Mouse (Mus musculus): ENCODE results near the gene Mrtfa. TPM values are rescaled to one million over a fixed set of nuclear protein-coding genes. Genes with fewer than 3 reads are reported as not detected.
A peak's percentile ranks its signal among the peaks of the same experiment; 100 is the strongest.

Mrtfa gene
- 26.4 and 30.2 TPM in 2 replicates for polyA plus RNA-seq (2016; fragmentation: Nextera tagmentation; extraction: Ambion mirVana)

- no peak within 1 kb of the TSS for H3K27ac ChIP-seq
- no peaks in the 10 kb centered on the region for H3K9me3 ChIP-seq
- H3K4me2 ChIP-seq (replicated peaks), result peak within 1 kb of the TSS; percentile 81
- under 1% methylated on average over 48 of the region's 48 CpGs for WGBS
- peaks cover 13% of the 10 kb centered on the region for H3K4me1 ChIP-seq
- no peaks in the 10 kb centered on the region for H3K27me3 ChIP-seq (replicated peaks)
- peak within 1 kb of the TSS; percentile 89 for H3K4me3 ChIP-seq
- peak within 1 kb of the TSS; percentile 90 for H3K9ac ChIP-seq
- peak; percentile 99 for ATAC-seq (ENCODE audit: low FRiP score, low read depth)
- no peaks in the 10 kb centered on the region for H3K36me3 ChIP-seq
Measured at GRCm38 (mm10) chr15:81190630-81191178, at the start of gene Mrtfa. Gene Mrtfa (minus strand): TSS chr15:81190757.

GRCm38 (mm10) chr15:81239794-81240343, 49.3 kb upstream of the Mrtfa start:
- H3K9ac ChIP-seq, result no peak overlapping the region
- H3K9me3 ChIP-seq, result no peaks in the 10 kb centered on the region
- H3K27ac ChIP-seq, result no peak overlapping the region
- WGBS, result 75% methylated on average over 13 of the region's 13 CpGs
- no peak overlapping the region for H3K4me3 ChIP-seq
- H3K4me2 ChIP-seq (replicated peaks), result no peak overlapping the region
- H3K27me3 ChIP-seq (replicated peaks), result peaks cover 9% of the 10 kb centered on the region
- no peaks in the 10 kb centered on the region for H3K36me3 ChIP-seq
- ATAC-seq (ENCODE audit: low FRiP score, low read depth), result no peak
- H3K4me1 ChIP-seq, result peaks cover 15% of the 10 kb centered on the region; the same call in 1 of the 2 replicates

DNA sequence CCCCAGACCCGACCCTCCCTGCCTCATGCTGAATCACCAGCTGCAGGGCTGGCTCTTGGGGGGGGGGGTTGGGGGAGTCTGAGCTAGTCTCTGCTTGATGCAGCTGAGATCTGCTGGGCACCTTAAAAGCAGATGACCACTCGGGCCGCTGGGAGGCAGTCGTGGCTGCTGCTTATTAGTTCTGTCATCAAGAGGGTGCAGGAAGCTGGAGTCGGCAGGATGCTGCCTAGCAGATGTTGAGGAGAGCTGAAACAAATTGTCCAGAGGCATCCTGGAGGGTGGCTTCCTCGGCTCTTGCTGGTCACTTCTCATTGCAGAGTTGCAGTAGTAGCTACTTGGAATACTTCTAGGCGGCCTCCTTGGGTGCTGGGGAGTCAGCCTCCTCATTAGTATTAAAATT, 48.7 kb upstream of the Mrtfa start:
- H3K9ac ChIP-seq, result no peak overlapping the region
- H3K27ac ChIP-seq, result no peak overlapping the region
- no peak overlapping the region for H3K4me3 ChIP-seq
- no peak for ATAC-seq (ENCODE audit: low FRiP score, low read depth)
- WGBS, result 37% methylated on average over 7 of the region's 7 CpGs
- peaks cover 16% of the 10 kb centered on the region; the same call in 1 of the 2 replicates for H3K4me1 ChIP-seq
- no peaks in the 10 kb centered on the region for H3K36me3 ChIP-seq
- peaks cover 9% of the 10 kb centered on the region for H3K27me3 ChIP-seq (replicated peaks)
- no peak overlapping the region for H3K4me2 ChIP-seq (replicated peaks)
- H3K9me3 ChIP-seq, result no peaks in the 10 kb centered on the region

- Histone ChIP-seq H3K27me3 (replicated peaks) (peaks cover 9% of the 10 kb centered on the region), H3K9me3 (no peaks in the 10 kb centered on the region), H3K4me1 (peaks cover 16% of the 10 kb centered on the region; the same call in 1 of the 2 replicates), H3K4me3 (no peak overlapping the region), H3K36me3 (no peaks in the 10 kb centered on the region), H3K9ac (no peak overlapping the region), H3K4me2 (replicated peaks) (no peak overlapping the region), H3K27ac (no peak overlapping the region)
- WGBS, result 92% methylated on average over 18 of the region's 18 CpGs
- no peak for ATAC-seq (ENCODE audit: low FRiP score, low read depth)
Measured at GRCm38 (mm10) chr15:81237471-81237870, 46.9 kb upstream of the Mrtfa start.

DNA sequence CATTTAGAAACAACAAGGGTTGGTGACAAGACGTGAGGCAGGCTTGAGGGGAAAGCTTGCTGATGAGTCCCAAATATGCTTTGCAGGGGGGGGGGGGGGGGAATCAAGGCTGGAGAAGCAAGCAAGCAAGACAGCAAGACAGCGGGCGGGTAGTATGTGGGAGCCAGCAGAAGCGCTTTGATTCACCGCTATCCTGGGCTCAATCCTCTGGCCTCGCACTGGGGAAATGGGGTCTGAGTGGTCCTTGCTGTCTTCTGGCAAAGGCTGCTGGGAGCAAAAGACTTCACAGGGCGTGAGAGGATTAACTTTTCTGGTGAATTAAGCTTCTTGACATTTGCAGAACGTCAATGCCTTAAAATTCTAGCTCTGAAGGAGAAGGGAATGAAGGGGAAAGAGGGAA, 45.5 kb upstream of the Mrtfa start:
- Histone ChIP-seq H3K4me3 (peak overlapping the region; percentile 34), H3K9me3 (no peaks in the 10 kb centered on the region), H3K9ac (peak overlapping the region; percentile 40; the same call in 1 of the 2 replicates), H3K4me2 (replicated peaks) (peak overlapping the region; percentile 77), H3K27ac (no peak overlapping the region), H3K36me3 (no peaks in the 10 kb centered on the region), H3K27me3 (replicated peaks) (peaks cover 9% of the 10 kb centered on the region), H3K4me1 (peaks cover 16% of the 10 kb centered on the region; the same call in 1 of the 2 replicates)
- WGBS, result 10% methylated on average over 8 of the region's 8 CpGs
- no peak for ATAC-seq (ENCODE audit: low FRiP score, low read depth)

- H3K9me3 ChIP-seq, result no peaks in the 10 kb centered on the region
- peaks cover 16% of the 10 kb centered on the region; the same call in 1 of the 2 replicates for H3K4me1 ChIP-seq
- WGBS, result under 1% methylated on average over 25 of the region's 25 CpGs
- peak within 1 kb of the TSS; percentile 40 for H3K9ac ChIP-seq
- H3K36me3 ChIP-seq, result no peaks in the 10 kb centered on the region
- peaks cover 9% of the 10 kb centered on the region for H3K27me3 ChIP-seq (replicated peaks)
- peak within 1 kb of the TSS; percentile 77 for H3K4me2 ChIP-seq (replicated peaks)
- ATAC-seq (ENCODE audit: low FRiP score, low read depth), result peak; percentile 79
- peak within 1 kb of the TSS; percentile 34 for H3K4me3 ChIP-seq
- no peak within 1 kb of the TSS for H3K27ac ChIP-seq
Measured at GRCm38 (mm10) chr15:81235086-81235920, 44.7 kb upstream of the Mrtfa start, which contains the start of gene Mchr1. Gene Mchr1 (plus strand): TSS chr15:81235499.

DNA sequence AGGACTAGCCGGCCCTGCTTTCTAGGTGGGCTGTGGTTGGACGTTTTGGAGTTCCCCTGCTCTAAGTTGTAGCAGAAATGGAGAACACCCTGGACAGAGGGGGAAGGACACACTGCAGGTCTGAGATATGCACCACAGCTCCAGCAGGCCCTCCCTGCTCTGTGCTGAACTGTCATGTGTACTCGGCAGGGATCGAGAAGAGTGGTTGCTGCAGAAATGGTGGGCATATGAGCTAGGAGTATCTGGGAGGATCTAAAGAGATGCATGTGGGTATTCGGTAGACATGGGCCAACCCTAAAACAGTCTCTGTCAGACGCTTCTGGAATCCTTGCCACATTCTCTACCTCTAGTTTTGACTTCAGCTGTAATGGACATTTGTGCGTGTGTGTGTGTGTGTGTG, 40.8 kb upstream of the Mrtfa start:
- Histone ChIP-seq H3K27me3 (replicated peaks) (no peaks in the 10 kb centered on the region), H3K27ac (no peak overlapping the region), H3K9ac (no peak overlapping the region), H3K4me1 (peaks cover 15% of the 10 kb centered on the region; the same call in 1 of the 2 replicates), H3K4me2 (replicated peaks) (no peak overlapping the region), H3K4me3 (no peak overlapping the region), H3K36me3 (no peaks in the 10 kb centered on the region), H3K9me3 (no peaks in the 10 kb centered on the region)
- ATAC-seq (ENCODE audit: low FRiP score, low read depth), result no peak
- 83% methylated on average over 7 of the region's 7 CpGs for WGBS

DNA sequence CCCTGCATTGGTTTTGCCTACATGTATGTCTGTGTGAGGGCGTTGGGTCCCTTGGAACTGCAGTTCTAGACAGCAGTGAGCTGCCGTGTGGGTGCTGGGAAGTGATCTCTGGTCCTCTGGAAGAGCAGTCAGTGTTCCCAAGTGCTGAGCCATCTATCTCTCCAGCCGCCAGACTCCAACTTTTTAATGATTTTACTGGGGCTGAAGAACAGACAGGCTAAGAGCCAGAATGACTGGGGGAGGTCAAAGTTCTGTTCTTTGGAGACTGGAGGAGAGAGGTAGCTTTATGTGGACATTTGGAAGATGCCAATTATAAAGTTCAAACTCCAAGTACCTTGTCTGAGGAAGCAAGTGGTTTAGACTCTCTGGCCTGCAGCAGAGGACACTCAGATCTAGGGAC, 39.2 kb upstream of the Mrtfa start:
- H3K9me3 ChIP-seq, result no peaks in the 10 kb centered on the region
- no peaks in the 10 kb centered on the region for H3K36me3 ChIP-seq
- no peak for ATAC-seq (ENCODE audit: low FRiP score, low read depth)
- no peaks in the 10 kb centered on the region for H3K27me3 ChIP-seq (replicated peaks)
- H3K4me3 ChIP-seq, result no peak overlapping the region
- H3K27ac ChIP-seq, result no peak overlapping the region
- H3K4me2 ChIP-seq (replicated peaks), result no peak overlapping the region
- no peak overlapping the region for H3K9ac ChIP-seq
- no peaks in the 10 kb centered on the region for H3K4me1 ChIP-seq
- 74% methylated on average over 3 of the region's 3 CpGs for WGBS

DNA sequence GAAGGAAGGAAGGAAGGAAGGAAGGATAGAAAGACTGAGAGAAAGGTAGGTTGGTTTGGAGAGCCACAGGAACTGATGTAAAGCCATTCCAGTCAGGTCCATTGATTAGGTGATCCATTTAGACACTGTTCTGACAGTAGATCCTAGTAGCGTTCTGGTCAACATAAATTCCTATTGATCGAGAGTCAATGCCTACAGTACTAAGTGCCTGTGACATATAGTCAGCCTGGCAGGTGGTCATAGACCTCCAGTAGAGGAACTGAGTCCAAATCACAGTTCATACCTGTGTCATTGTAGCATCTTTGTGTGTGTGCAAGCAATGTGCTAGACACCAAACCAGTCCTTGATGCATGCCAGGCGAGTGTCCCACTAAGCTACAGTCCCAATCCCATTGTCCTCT, 37.7 kb upstream of the Mrtfa start:
- Histone ChIP-seq H3K4me1 (no peaks in the 10 kb centered on the region), H3K27ac (no peak overlapping the region), H3K4me2 (replicated peaks) (no peak overlapping the region), H3K9ac (no peak overlapping the region), H3K36me3 (no peaks in the 10 kb centered on the region), H3K9me3 (no peaks in the 10 kb centered on the region), H3K4me3 (no peak overlapping the region), H3K27me3 (replicated peaks) (no peaks in the 10 kb centered on the region)
- ATAC-seq (ENCODE audit: low FRiP score, low read depth), result no peak
- WGBS, result 90% methylated on average over 3 of the region's 3 CpGs

DNA sequence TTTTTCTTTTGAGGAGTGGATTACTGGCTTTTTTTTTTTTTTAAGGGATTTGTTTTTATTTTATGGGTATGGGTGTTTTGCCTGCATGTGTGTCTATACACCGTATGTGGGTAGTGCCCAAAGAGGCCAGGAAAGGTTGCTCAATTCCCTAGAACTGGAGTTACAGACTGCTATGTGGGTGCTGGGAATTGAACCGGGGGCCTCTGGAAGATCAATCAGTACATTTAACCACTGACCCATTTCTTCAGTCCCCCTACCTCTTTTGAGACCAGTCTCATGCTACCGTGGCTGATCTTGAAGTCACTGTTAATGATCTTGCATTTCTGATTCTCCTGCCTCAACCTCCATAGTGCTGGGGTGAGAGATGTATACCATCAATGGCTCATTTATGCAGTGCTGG, 36.7 kb upstream of the Mrtfa start:
- WGBS, result 90% methylated on average over 3 of the region's 3 CpGs
- H3K4me1 ChIP-seq, result no peaks in the 10 kb centered on the region
- no peak overlapping the region for H3K4me2 ChIP-seq (replicated peaks)
- no peaks in the 10 kb centered on the region for H3K9me3 ChIP-seq
- no peak for ATAC-seq (ENCODE audit: low FRiP score, low read depth)
- no peaks in the 10 kb centered on the region for H3K36me3 ChIP-seq
- H3K27ac ChIP-seq, result no peak overlapping the region
- H3K4me3 ChIP-seq, result no peak overlapping the region
- H3K9ac ChIP-seq, result no peak overlapping the region
- no peaks in the 10 kb centered on the region for H3K27me3 ChIP-seq (replicated peaks)

GRCm38 (mm10) chr15:81226796-81227195, 36.2 kb upstream of the Mrtfa start:
- WGBS, result 65% methylated on average over 4 of the region's 4 CpGs
- H3K9ac ChIP-seq, result no peak overlapping the region
- H3K27ac ChIP-seq, result no peak overlapping the region
- no peak overlapping the region for H3K4me2 ChIP-seq (replicated peaks)
- no peaks in the 10 kb centered on the region for H3K27me3 ChIP-seq (replicated peaks)
- H3K9me3 ChIP-seq, result no peaks in the 10 kb centered on the region
- no peak for ATAC-seq (ENCODE audit: low FRiP score, low read depth)
- H3K36me3 ChIP-seq, result no peaks in the 10 kb centered on the region
- H3K4me1 ChIP-seq, result no peaks in the 10 kb centered on the region
- no peak overlapping the region for H3K4me3 ChIP-seq

- ATAC-seq (ENCODE audit: low FRiP score, low read depth), result no peak
- no peak overlapping the region for H3K4me2 ChIP-seq (replicated peaks)
- no peak overlapping the region for H3K4me3 ChIP-seq
- WGBS, result 72% methylated on average over 6 of the region's 6 CpGs
- H3K27ac ChIP-seq, result no peak overlapping the region
- H3K36me3 ChIP-seq, result no peaks in the 10 kb centered on the region
- H3K4me1 ChIP-seq, result no peaks in the 10 kb centered on the region
- H3K27me3 ChIP-seq (replicated peaks), result no peaks in the 10 kb centered on the region
- no peak overlapping the region for H3K9ac ChIP-seq
- H3K9me3 ChIP-seq, result no peaks in the 10 kb centered on the region
Measured at GRCm38 (mm10) chr15:81225732-81226131, 35.2 kb upstream of the Mrtfa start.
